Mouse (Mus musculus): ENCODE measurements around the gene Scn4a. TPM values are rescaled to one million over a fixed set of nuclear protein-coding genes. Genes with fewer than 3 reads are reported as not detected.

The Scn4a gene
- polyA plus RNA-seq, 1 experiment = not detected

- H3K27ac ChIP-seq (ENCODE audit: insufficient read depth, low read depth, low read length) = no peak within 1 kb of the TSS
- TF ChIP-seq CTCF (IDR thresholded peaks at IDR 0.05; ENCODE audit: insufficient read depth, low read depth, low read length) (no peak), POLR2A (IDR thresholded peaks at IDR 0.05; ENCODE audit: insufficient read depth, low read depth, low read length) (no peak)
- no peak within 1 kb of the TSS for H3K4me3 ChIP-seq (ENCODE audit: insufficient read depth, low read depth, low read length)
- WGBS = 82% methylated on average over 6 of the region's 6 CpGs
- H3K4me1 ChIP-seq (ENCODE audit: control insufficient read depth, insufficient read depth, low read length) = no peaks in the 10 kb centered on the region
Measured at GRCm38 (mm10) chr11:106387791-106388216, 34.7 kb upstream of the Scn4a start, which contains the start of gene Icam2. Gene Icam2 (minus strand): TSS chr11:106388075.

- no peaks in the 10 kb centered on the region for H3K4me1 ChIP-seq (ENCODE audit: control insufficient read depth, insufficient read depth, low read length)
- no peak for TF ChIP-seq CTCF (IDR thresholded peaks at IDR 0.05; ENCODE audit: insufficient read depth, low read depth, low read length)
- no peak for TF ChIP-seq POLR2A (IDR thresholded peaks at IDR 0.05; ENCODE audit: insufficient read depth, low read depth, low read length)
- no peak overlapping the region for H3K4me3 ChIP-seq (ENCODE audit: insufficient read depth, low read depth, low read length)
- H3K27ac ChIP-seq (ENCODE audit: insufficient read depth, low read depth, low read length) = no peak overlapping the region
- WGBS = 82% methylated on average over 6 of the region's 6 CpGs
Measured at GRCm38 (mm10) chr11:106387020-106387419, 33.9 kb upstream of the Scn4a start.

- Histone ChIP-seq H3K4me3 (ENCODE audit: insufficient read depth, low read depth, low read length) (no peak overlapping the region), H3K4me1 (ENCODE audit: control insufficient read depth, insufficient read depth, low read length) (no peaks in the 10 kb centered on the region), H3K27ac (ENCODE audit: insufficient read depth, low read depth, low read length) (no peak overlapping the region)
- 93% methylated on average over 3 of the region's 3 CpGs for WGBS
- no peak for TF ChIP-seq CTCF (IDR thresholded peaks at IDR 0.05; ENCODE audit: insufficient read depth, low read depth, low read length)
- no peak for TF ChIP-seq POLR2A (IDR thresholded peaks at IDR 0.05; ENCODE audit: insufficient read depth, low read depth, low read length)
Measured at GRCm38 (mm10) chr11:106386409-106386808, 33.3 kb upstream of the Scn4a start.

DNA sequence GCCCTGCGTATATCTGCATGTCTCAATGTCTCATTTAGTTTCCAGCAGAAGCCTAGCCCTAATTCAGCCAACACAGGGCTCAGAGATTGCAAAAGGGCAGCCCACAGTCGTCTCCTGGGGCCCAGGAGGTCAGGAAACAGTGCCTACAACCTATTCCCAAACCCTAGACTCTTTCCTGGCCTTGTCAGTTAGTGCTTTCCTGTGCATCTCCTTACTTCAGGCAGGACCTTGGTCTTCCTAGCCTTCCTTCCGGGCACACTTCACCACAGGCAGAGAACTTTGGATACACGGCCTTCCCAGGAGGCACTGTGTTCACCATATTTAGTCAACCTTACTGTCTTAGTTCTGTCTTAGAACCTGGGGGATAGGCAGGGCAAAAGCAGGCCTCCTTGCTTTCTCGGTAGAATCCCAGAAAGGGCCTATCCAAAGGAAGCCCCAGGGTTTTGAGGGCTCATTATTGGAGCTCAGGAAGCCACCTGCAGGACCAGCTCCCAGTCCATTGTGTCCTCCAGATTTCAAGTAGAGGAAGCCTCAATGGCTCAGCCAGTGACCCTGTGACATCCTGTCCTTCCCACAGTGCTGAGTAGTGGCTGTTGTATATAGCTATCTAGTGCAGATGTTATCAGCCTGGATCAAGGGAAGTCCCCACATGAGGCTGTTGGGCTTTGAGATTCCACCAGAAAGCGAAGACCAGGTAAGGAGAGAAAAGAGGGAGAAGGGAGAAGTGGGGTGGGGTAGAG lies 30.1 kb upstream of the Scn4a start:
- Histone ChIP-seq H3K4me1 (ENCODE audit: control insufficient read depth, insufficient read depth, low read length) (no peaks in the 10 kb centered on the region), H3K27ac (ENCODE audit: insufficient read depth, low read depth, low read length) (no peak overlapping the region), H3K4me3 (ENCODE audit: insufficient read depth, low read depth, low read length) (no peak overlapping the region)
- 89% methylated on average over 6 of the region's 6 CpGs for WGBS
- no peak for TF ChIP-seq POLR2A (IDR thresholded peaks at IDR 0.05; ENCODE audit: insufficient read depth, low read depth, low read length)
- TF ChIP-seq CTCF (IDR thresholded peaks at IDR 0.05; ENCODE audit: insufficient read depth, low read depth, low read length) = no peak

DNA sequence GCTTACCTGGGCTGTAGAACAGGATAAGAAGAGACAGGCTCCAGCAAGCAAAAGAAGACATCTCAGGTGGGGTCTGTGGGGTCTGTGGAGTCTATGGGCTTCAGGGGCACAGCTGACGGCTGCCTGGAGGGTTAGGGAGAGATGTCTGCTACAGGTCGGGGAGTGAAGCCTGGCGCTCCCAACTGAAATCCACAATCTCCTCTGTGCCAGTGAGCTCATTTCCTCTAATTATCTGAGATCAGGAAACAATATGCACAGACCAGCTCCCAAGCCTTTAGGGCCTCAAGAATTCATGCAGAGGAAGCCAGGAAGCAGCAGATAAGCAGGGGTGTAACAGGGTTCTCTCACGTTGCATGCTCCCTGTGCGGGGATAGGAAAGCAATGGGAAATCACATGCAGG lies 29.3 kb upstream of the Scn4a start:
- Histone ChIP-seq H3K27ac (ENCODE audit: insufficient read depth, low read depth, low read length) (no peak overlapping the region), H3K4me3 (ENCODE audit: insufficient read depth, low read depth, low read length) (no peak overlapping the region), H3K4me1 (ENCODE audit: control insufficient read depth, insufficient read depth, low read length) (no peaks in the 10 kb centered on the region)
- TF ChIP-seq CTCF (IDR thresholded peaks at IDR 0.05; ENCODE audit: insufficient read depth, low read depth, low read length) = no peak
- TF ChIP-seq POLR2A (IDR thresholded peaks at IDR 0.05; ENCODE audit: insufficient read depth, low read depth, low read length) = no peak
- WGBS = 83% methylated on average over 5 of the region's 5 CpGs

DNA sequence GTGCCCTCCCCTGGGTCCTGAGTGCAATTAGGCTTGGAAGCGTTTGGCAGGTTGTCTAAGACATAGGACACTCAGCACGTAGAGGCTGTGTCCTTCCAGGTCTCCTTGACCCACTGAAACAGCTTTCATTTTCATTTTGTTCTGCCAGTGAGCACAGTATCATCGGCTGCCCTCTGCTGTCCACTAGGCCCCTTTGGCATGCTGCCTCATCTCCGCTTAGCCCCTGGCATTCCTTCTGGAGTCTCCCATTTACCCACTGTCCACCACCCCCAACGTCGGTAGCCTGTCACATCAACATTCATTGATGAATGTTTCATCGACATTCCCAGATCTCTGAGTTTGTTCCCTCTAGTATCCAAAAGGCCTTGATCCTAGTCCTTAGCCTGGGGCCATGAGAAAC lies 28.8 kb upstream of the Scn4a start:
- 84% methylated on average over 7 of the region's 7 CpGs for WGBS
- H3K27ac ChIP-seq (ENCODE audit: insufficient read depth, low read depth, low read length) = no peak overlapping the region
- H3K4me3 ChIP-seq (ENCODE audit: insufficient read depth, low read depth, low read length) = no peak overlapping the region
- TF ChIP-seq CTCF (IDR thresholded peaks at IDR 0.05; ENCODE audit: insufficient read depth, low read depth, low read length) (no peak), POLR2A (IDR thresholded peaks at IDR 0.05; ENCODE audit: insufficient read depth, low read depth, low read length) (no peak)
- H3K4me1 ChIP-seq (ENCODE audit: control insufficient read depth, insufficient read depth, low read length) = no peaks in the 10 kb centered on the region

DNA sequence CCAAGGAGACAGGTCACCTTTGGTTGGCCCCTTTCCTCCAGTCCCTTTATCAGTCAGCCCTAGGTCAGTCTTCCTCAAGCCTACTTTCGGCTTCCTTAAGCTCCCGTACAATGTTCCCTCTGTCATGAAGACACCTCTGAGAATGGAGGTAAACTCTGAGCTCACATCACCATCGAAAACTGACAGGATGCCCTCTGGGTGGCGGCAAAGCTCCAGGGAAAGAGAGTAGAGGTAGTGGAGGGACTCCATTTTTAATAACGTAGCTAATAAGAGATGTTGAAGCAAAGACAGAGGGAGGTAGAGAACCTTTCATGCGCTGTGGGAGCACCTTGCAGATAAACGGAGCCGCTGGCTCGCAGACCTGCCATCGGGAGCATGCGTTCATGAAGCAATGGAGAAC lies 27.9 kb upstream of the Scn4a start:
- Histone ChIP-seq H3K4me1 (ENCODE audit: control insufficient read depth, insufficient read depth, low read length) (peaks cover 4% of the 10 kb centered on the region), H3K4me3 (ENCODE audit: insufficient read depth, low read depth, low read length) (no peak overlapping the region), H3K27ac (ENCODE audit: insufficient read depth, low read depth, low read length) (no peak overlapping the region)
- 88% methylated on average over 11 of the region's 11 CpGs for WGBS
- no peak for TF ChIP-seq POLR2A (IDR thresholded peaks at IDR 0.05; ENCODE audit: insufficient read depth, low read depth, low read length)
- no peak for TF ChIP-seq CTCF (IDR thresholded peaks at IDR 0.05; ENCODE audit: insufficient read depth, low read depth, low read length)

- WGBS = 86% methylated on average over 5 of the region's 5 CpGs
- Histone ChIP-seq H3K4me3 (ENCODE audit: insufficient read depth, low read depth, low read length) (no peak overlapping the region), H3K4me1 (ENCODE audit: control insufficient read depth, insufficient read depth, low read length) (peaks cover 9% of the 10 kb centered on the region), H3K27ac (ENCODE audit: insufficient read depth, low read depth, low read length) (no peak overlapping the region)
- TF ChIP-seq POLR2A (IDR thresholded peaks at IDR 0.05; ENCODE audit: insufficient read depth, low read depth, low read length) (no peak), CTCF (IDR thresholded peaks at IDR 0.05; ENCODE audit: insufficient read depth, low read depth, low read length) (no peak)
Measured at GRCm38 (mm10) chr11:106374979-106375378, 21.9 kb upstream of the Scn4a start.

GRCm38 (mm10) chr11:106374559-106374958 lies 21.5 kb upstream of the Scn4a start:
- no peak for TF ChIP-seq CTCF (IDR thresholded peaks at IDR 0.05; ENCODE audit: insufficient read depth, low read depth, low read length)
- TF ChIP-seq POLR2A (IDR thresholded peaks at IDR 0.05; ENCODE audit: insufficient read depth, low read depth, low read length) = no peak
- peaks cover 9% of the 10 kb centered on the region for H3K4me1 ChIP-seq (ENCODE audit: control insufficient read depth, insufficient read depth, low read length)
- WGBS = 67% methylated on average over 9 of the region's 9 CpGs

More at GRCm38 (mm10) chr11:106374559-106374958, 21.5 kb upstream of the Scn4a start:
- Histone ChIP-seq H3K27ac (ENCODE audit: insufficient read depth, low read depth, low read length) (no peak overlapping the region), H3K4me3 (ENCODE audit: insufficient read depth, low read depth, low read length) (no peak overlapping the region)

All from olfactory bulb, adult 2 months (tissue).